Mouse (Mus musculus): Measurements from ENCODE around the gene Nprl3. TPM values are rescaled to one million over a fixed set of nuclear protein-coding genes. Genes with fewer than 3 reads are reported as not detected.

The Nprl3 gene
- polyA plus RNA-seq, 1 experiment, result 14.4 TPM

DNA sequence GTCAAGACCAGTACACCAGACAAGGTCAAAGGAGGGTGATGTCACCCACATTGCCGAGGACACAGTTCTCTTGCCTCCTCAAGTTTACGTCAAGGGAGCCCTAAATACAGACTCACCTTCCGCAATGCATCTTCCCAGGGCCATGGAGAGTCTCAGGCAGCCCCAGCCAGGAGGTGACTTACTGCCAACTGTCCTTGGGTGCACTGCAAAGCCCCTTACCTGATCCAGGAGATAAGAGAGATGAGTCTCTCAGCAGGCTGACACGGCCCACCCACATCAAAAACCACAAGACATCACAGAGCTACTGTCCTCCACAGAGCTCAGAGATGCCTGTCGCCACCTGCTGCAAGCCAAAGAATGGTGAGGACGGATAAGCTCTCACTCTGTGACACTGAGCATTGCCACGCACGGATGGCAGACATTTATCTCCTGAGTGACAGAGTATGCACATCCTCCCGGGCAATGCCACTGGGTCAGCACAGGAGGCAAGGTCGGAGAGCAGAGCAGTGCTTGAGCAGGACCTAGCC lies 67.4 kb downstream of the Nprl3 start, which contains the start of gene Il9r:
TSS of gene Il9r (minus strand) at position 205 of the 527 bp plus-strand sequence.
- H3K27me3 ChIP-seq (replicated peaks), result peaks cover 27% of the 10 kb centered on the region
- H3K36me3 ChIP-seq (replicated peaks; ENCODE audit: low read length), result no peaks in the 10 kb centered on the region
- peak within 1 kb of the TSS; percentile 50 for H3K4me3 ChIP-seq (replicated peaks)
- TF ChIP-seq GATA1 (IDR thresholded peaks at IDR 0.05; ENCODE audit: borderline replicate concordance, low read length) (no peak), FLI1 (IDR thresholded peaks at IDR 0.05; ENCODE audit: low read length) (no peak)
- H3K4me1 ChIP-seq, result peaks cover 59% of the 10 kb centered on the region
- H3K9me3 ChIP-seq, result no peaks in the 10 kb centered on the region

DNA sequence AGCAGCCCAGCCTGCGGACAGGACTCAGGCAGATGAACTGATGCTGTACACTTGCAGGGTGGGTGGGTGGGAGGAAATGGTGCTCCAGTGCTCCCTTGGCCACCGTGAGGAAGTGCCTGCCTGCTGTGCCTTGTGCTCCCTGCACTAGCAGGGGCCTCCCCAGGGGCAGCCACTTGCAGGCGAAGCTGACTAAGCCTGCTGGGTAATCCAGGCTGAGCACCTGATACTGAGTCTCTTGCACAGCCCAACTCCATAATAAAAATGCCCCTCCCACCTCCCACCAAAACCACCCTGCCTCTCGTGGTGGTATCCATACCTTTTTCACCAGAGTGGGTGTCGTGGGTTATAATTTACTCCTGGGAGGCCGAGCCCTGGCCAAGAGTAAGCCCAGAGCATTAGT lies 68.3 kb downstream of the Nprl3 start:
- Histone ChIP-seq H3K27me3 (replicated peaks) (peaks cover 35% of the 10 kb centered on the region), H3K36me3 (replicated peaks; ENCODE audit: low read length) (no peaks in the 10 kb centered on the region), H3K9me3 (no peaks in the 10 kb centered on the region), H3K4me1 (peaks cover 54% of the 10 kb centered on the region), H3K4me3 (replicated peaks) (peak overlapping the region; percentile 53)
- no peak for TF ChIP-seq FLI1 (IDR thresholded peaks at IDR 0.05; ENCODE audit: low read length)
- TF ChIP-seq GATA1 (IDR thresholded peaks at IDR 0.05; ENCODE audit: borderline replicate concordance, low read length), result no peak

DNA sequence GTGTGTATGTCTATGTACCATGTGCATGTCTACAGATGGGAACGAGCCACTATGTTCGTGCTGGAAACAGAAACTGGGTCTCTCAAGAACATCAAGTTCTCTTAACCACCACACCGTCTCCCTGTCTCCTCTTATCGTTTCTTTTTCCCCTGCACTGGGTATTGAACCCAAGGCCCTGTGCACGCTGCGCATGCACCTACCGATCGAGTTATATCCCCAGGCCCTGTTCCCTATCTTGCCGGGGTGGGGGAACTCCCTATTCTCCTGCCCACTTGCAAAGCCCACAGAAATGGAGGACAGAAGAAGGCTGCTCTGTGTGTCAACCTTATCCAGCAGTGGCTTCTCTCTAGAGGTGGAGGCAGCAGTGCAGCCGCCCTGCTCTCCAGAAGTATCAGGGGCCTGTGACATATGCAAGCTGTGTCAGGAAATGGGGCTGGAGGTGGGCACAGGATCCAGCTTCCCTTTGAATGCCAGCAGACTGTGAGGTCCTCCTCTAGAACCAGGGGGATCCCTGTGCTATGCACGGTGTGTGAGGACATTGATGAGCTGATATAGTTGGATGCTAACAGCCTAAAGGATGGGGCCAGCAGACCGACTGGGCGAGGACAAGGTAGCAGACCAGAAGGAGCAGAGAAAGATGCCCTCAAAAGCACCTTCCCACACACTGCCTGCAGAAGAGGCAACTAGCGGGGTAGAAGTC lies 69.1 kb downstream of the Nprl3 start:
- H3K36me3 ChIP-seq (replicated peaks; ENCODE audit: low read length), result no peaks in the 10 kb centered on the region
- H3K27me3 ChIP-seq (replicated peaks), result peaks cover 44% of the 10 kb centered on the region
- no peak overlapping the region for H3K4me3 ChIP-seq (replicated peaks)
- no peaks in the 10 kb centered on the region for H3K9me3 ChIP-seq
- peaks cover 54% of the 10 kb centered on the region for H3K4me1 ChIP-seq
- TF ChIP-seq GATA1 (IDR thresholded peaks at IDR 0.05; ENCODE audit: borderline replicate concordance, low read length) (no peak), FLI1 (IDR thresholded peaks at IDR 0.05; ENCODE audit: low read length) (no peak)

DNA sequence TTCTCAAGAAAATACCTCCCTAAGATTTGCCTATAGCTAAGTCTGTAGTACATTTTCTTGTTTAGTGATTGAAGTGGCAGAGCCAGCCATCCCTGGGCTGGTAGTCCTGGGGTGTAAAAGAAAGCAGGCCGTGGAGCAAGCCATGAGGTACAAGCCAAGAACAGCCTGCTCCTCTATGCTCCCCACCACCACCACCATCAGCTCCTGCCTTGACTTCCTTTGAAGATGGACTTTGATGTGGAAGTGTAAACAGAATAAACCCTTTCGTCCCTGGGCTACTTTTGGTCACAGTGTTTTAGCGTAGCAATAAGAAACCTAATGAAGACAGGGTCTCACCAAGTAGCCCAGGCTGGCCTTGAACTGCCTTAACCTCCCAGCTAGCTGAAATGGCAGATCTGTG lies 69.7 kb downstream of the Nprl3 start:
- TF ChIP-seq GATA1 (IDR thresholded peaks at IDR 0.05; ENCODE audit: borderline replicate concordance, low read length), result no peak
- no peak for TF ChIP-seq FLI1 (IDR thresholded peaks at IDR 0.05; ENCODE audit: low read length)
- H3K4me1 ChIP-seq, result peaks cover 51% of the 10 kb centered on the region
- no peaks in the 10 kb centered on the region for H3K9me3 ChIP-seq
- H3K4me3 ChIP-seq (replicated peaks), result no peak overlapping the region
- H3K36me3 ChIP-seq (replicated peaks; ENCODE audit: low read length), result no peaks in the 10 kb centered on the region
- H3K27me3 ChIP-seq (replicated peaks), result peaks cover 48% of the 10 kb centered on the region

DNA sequence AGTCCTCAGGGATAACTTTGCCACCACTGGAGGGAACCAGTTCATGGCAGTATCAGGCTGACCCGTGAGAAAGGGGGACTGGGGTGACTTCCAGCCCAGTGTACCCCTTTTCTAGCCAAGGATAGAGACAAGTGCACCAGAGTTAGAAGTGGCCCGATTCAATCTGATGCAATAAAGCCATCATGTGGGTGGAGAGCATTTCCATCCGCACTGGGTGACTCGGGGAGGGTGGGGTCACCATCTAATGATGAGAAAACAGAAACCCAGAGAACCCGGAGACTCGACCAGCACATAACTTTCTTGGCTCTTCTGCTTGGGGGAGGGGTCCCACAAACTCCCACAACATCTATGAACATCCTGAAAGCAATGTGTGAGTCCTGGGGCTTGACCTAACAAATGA lies 70.8 kb downstream of the Nprl3 start:
- Histone ChIP-seq H3K4me3 (replicated peaks) (no peak overlapping the region), H3K4me1 (peaks cover 44% of the 10 kb centered on the region), H3K9me3 (no peaks in the 10 kb centered on the region), H3K27me3 (replicated peaks) (peaks cover 53% of the 10 kb centered on the region), H3K36me3 (replicated peaks; ENCODE audit: low read length) (no peaks in the 10 kb centered on the region)
- TF ChIP-seq GATA1 (IDR thresholded peaks at IDR 0.05; ENCODE audit: borderline replicate concordance, low read length) (no peak), FLI1 (IDR thresholded peaks at IDR 0.05; ENCODE audit: low read length) (no peak)

DNA sequence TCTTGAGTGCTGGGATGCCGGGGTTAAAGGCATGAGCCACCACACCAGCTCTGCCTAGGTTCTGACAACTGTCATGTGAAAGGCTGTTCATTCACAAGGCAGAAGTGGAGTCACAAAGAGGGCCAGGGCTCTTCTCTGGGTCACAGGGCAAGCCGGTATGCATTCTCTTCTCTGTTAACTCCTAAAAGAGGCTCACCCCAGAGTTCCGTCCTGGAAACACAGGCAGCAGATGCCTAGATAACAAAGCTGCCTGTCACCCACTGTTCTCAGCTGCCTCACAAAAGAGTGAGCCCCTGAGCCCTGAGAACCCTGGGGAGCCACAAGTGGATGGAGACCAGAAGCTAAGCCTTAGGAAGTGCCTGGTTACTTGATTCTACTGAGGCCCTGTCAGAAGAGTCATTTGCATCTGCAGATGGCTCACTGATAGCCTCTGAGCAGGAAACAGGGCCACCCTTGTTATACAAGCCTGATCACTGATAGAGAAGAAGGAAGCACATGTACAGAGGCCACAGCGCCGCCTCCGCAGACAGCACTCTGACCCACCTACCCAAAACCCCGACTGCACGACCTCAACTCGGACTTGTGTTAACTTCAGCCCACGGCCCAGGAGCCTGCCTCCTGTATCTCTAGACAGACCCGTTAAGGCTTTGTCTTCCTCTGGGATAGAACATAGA lies 71.5 kb downstream of the Nprl3 start:
- Histone ChIP-seq H3K4me3 (replicated peaks) (no peak overlapping the region), H3K36me3 (replicated peaks; ENCODE audit: low read length) (no peaks in the 10 kb centered on the region), H3K4me1 (peaks cover 44% of the 10 kb centered on the region), H3K27me3 (replicated peaks) (peaks cover 57% of the 10 kb centered on the region), H3K9me3 (no peaks in the 10 kb centered on the region)
- TF ChIP-seq GATA1 (IDR thresholded peaks at IDR 0.05; ENCODE audit: borderline replicate concordance, low read length), result no peak
- no peak for TF ChIP-seq FLI1 (IDR thresholded peaks at IDR 0.05; ENCODE audit: low read length)

DNA sequence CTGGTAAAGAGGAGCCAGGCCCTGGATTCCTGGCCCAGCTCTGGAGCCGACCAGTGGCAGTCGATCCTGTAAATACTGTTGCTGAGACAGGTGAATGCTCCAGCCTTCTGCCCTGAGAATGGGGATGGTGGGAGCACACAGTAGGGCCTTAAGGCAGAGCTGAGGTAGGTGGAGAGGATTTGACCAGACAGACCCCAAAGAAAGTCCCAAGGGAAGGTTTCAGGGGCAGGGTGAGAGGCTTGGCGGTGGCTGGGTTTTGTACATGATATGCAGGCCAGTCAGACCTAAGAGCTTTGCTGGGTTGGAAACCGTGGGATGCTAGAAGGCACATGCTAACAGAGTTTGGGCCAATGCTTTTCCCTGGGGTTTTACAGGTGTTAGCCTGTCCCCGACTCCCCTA lies 72.9 kb downstream of the Nprl3 start:
- Histone ChIP-seq H3K4me1 (peaks cover 34% of the 10 kb centered on the region), H3K4me3 (replicated peaks) (no peak overlapping the region), H3K27me3 (replicated peaks) (peaks cover 65% of the 10 kb centered on the region), H3K36me3 (replicated peaks; ENCODE audit: low read length) (no peaks in the 10 kb centered on the region), H3K9me3 (no peaks in the 10 kb centered on the region)
- TF ChIP-seq FLI1 (IDR thresholded peaks at IDR 0.05; ENCODE audit: low read length) (no peak), GATA1 (IDR thresholded peaks at IDR 0.05; ENCODE audit: borderline replicate concordance, low read length) (no peak)

DNA sequence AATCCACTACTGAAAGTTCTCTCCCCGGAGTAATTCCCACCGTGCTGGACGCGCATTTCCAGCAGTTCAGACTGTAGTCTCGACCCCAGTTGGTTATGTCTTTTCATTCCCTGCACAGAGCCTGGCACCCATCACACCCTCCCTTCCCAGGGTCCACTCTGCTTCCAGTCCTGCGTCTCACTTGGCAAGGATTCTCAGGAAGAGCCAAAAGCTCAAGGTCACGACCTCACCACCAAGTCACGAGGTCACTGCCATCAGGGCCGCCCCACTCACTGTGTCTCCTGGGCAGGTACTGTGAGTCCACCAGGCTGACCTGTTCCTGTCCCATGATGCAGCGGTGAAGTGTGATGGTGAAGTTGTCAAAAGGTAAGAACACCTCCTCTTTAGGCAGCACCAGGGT lies 73.4 kb downstream of the Nprl3 start:
- no peaks in the 10 kb centered on the region for H3K36me3 ChIP-seq (replicated peaks; ENCODE audit: low read length)
- H3K27me3 ChIP-seq (replicated peaks), result peaks cover 69% of the 10 kb centered on the region
- no peaks in the 10 kb centered on the region for H3K9me3 ChIP-seq
- H3K4me1 ChIP-seq, result peaks cover 28% of the 10 kb centered on the region
- TF ChIP-seq FLI1 (IDR thresholded peaks at IDR 0.05; ENCODE audit: low read length) (no peak), GATA1 (IDR thresholded peaks at IDR 0.05; ENCODE audit: borderline replicate concordance, low read length) (no peak)
- no peak overlapping the region for H3K4me3 ChIP-seq (replicated peaks)

DNA sequence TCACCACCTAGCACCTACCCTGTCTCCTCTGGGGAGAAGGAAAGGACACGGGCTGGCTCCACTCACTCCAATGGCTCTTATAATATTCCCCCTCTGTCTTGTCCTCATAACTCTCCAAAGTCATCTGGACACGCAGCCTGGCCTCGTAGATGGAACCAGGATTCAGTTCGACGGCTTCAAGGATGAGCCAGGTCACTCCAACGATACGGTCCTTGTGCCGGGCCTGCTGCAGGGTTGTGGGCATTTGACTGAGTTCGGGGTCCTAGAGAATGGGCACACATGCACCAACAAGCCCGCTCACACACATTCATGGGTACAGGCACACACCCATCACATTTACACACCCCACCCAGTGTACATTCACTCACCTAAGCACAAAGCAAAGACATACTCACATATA lies 74.4 kb downstream of the Nprl3 start:
- no peak overlapping the region for H3K4me3 ChIP-seq (replicated peaks)
- peaks cover 19% of the 10 kb centered on the region for H3K4me1 ChIP-seq
- H3K36me3 ChIP-seq (replicated peaks; ENCODE audit: low read length), result no peaks in the 10 kb centered on the region
- H3K27me3 ChIP-seq (replicated peaks), result peaks cover 67% of the 10 kb centered on the region
- no peak for TF ChIP-seq GATA1 (IDR thresholded peaks at IDR 0.05; ENCODE audit: borderline replicate concordance, low read length)
- no peak for TF ChIP-seq FLI1 (IDR thresholded peaks at IDR 0.05; ENCODE audit: low read length)
- no peaks in the 10 kb centered on the region for H3K9me3 ChIP-seq

DNA sequence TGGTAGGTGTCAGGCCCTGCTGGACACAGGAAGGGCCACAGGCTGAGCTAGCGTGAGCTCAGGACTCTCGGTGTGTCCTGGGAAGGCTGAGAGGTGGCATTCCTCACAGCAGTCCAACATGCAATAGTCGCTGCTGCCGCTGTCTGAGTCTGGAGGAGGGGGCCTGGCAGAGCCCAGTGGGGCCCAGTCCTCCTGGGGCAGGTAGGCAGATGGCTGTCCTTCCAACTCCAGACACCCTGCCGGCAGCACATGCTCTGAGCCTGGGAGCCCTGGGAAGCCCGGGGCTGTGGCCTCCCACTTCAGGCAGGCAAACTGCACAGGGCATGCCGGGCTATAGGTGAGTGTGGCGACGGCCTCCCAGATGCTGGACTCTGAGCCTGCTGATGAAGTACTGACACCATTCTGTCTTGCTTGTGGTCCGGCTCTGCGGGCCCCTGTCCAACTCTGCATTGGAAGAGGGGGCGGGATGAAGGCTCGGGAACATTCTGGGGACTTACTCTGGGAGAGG lies 76.8 kb downstream of the Nprl3 start:
- no peak overlapping the region for H3K4me3 ChIP-seq (replicated peaks)
- peaks cover 53% of the 10 kb centered on the region for H3K27me3 ChIP-seq (replicated peaks)
- H3K9me3 ChIP-seq, result peaks cover 6% of the 10 kb centered on the region; the same call in 1 of the 2 replicates
- H3K36me3 ChIP-seq (replicated peaks; ENCODE audit: low read length), result no peaks in the 10 kb centered on the region
- TF ChIP-seq GATA1 (IDR thresholded peaks at IDR 0.05; ENCODE audit: borderline replicate concordance, low read length) (no peak), FLI1 (IDR thresholded peaks at IDR 0.05; ENCODE audit: low read length) (no peak)
- peaks cover 8% of the 10 kb centered on the region for H3K4me1 ChIP-seq
